Mouse (Mus musculus) retina, postnatal 7 days (tissue): ENCODE data around the gene Tom1l2.
A peak's percentile ranks its signal among the peaks of the same experiment; 100 is the strongest.

Experiments used
- DNase-seq: peaks from one replicate; pipeline ENCODE4 v3.0.0-alpha.2; 2012; ENCODE audit warnings: low read depth, low spot score

Gene Tom1l2

DNA sequence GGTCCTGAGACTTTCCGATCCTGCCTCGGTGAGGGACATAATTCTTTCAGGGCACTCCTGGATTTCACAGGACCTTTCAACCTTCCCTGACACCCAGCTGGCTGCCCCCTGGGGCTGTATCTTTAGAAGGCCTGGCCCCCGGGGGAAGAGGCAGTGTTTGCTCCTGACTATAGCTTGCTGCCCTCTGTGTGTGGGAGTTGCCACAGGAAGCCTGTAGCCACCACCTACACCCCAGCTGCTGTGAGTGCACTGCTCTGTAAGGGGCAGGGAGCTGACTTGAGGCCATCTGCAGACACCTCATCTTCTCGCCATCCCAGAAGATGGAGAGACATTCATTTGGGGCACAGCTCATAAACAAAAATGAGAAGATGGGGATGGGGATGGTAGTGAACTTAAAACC is 120.8 kb downstream of the Tom1l2 start:
- DNase-seq, result no peak

DNA sequence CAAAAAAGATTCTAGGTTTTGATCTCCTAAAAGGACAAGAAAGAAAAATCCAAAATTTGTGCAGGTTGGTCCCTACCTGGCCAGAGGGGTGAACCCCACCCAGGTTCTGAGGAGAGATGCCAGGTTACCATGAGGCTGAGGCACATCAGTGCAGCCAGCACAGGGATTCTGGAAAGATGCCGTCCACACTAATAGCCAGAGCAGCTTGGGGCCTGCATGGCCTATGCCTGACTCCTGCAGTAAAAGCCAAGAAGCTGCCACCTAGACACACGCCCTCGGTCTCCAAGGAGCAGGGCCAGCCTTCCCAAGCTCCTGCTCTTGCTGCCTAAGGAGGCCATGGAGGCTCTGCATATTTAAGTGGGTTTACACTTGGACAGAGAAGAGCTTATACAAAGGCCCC is 121.4 kb downstream of the Tom1l2 start:
- DNase-seq, result no peak

DNA sequence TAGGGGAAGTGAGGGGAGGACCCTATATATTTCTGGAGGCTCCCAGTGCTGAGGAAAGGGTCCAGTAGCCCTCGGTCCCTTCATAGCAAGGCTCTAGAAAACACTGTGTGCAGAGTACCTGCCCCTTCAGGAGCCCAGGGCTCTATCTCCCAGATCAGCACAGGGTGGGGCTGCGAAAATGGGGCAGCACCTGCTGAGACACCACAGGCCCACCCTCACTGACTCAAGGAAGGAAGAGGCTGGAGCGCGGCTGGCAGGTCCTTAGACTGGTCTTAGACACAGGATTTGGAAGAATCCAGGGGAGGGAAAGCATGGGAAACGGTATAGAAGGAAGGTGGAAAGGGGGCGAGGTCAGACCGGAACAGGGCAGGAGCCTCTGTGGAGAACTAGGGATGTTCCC is 122.2 kb downstream of the Tom1l2 start:
- DNase-seq, result no peak

- DNase-seq, result no peak
Observed at GRCm38 (mm10) chr11:60229821-60230220, 122.9 kb downstream of the Tom1l2 start.

DNA sequence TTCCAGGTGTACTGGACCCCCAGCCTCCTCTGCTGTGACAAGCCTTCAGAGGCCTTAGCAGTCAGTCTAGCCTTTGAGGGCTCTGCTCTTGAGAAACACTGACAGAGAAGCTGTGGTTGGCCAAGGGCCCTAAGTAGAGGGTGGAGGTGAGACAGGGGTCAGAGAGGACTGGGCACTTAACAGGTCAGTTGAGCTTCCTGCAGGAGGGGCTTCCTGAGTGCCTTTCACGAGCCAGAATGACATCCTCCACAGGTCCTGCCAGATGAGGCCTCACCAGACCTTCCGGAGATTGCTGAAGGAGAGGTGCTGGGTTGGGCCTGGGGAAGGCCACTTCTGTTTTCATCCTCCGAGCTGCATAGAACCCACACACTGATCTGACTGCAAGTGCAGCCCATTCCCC is 124.2 kb downstream of the Tom1l2 start:
- DNase-seq, result no peak

DNA sequence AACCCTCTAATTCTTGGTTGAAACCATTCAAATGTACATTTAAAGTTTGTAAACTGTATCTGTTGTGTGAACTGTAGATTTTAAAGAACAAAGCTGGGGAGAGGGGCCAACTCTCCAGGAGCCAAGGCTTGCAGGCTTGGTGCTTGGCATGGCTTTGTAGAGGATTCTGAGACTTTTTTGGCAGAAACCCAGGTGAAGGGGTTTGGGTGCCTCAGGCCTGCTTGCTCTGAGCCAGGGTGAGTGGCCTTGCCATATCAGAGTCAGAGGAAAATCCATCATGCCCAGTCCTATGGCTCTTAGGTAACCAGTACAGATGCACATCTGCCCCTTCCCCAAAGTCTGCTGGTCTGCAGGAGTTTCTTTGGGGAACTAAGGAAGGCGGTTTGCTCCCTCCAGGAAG is 126.8 kb downstream of the Tom1l2 start:
- no peak for DNase-seq

DNA sequence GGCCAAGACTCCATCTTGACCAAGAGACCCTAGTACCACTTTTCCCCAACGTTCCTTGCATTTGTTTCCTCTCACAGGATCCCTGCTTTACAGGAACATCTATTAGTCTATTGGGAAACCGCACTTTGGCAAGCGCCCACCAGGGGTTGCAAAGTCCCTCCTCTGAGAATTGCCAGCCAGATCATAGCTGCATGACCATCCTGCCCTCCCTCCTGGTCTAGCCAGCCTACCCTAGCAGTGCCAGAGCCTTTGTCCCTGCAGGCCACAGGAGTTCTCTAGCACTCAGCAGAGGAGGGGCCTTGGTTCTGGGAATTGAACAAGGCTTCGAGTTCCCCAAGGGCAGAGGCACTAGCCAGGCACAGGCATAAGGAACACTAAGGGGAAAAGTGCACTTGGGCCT is 128.0 kb downstream of the Tom1l2 start:
- no peak for DNase-seq

GRCm38 (mm10) chr11:60222469-60223236 is 130.1 kb downstream of the Tom1l2 start, which contains the start of gene Srebf1:
Srebf1 (minus strand) TSS chr11:60222581.
- peak; percentile 54 for DNase-seq

DNA sequence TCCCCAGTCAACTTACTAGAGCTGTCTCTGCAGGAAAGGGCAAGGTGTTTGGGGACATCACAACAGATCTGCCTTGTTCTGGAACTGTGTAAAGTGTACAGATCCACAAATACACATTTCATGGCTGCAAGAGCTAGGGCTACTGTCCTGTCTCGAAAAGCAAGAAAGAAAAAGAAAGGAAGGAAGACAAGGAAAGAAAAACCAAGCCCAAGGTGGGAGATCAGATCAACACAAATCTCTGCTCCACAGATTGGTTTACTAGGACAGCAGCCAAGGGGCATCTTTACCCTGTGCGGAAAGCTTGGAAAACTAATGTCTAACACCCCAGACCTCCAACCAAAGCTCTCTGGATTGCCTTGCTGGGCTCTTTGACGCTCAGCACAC is 130.6 kb downstream of the Tom1l2 start:
- DNase-seq, result no peak

- DNase-seq, result no peak
Observed at GRCm38 (mm10) chr11:60221425-60221824, 131.3 kb downstream of the Tom1l2 start.

- peak; percentile 82 for DNase-seq
Observed at GRCm38 (mm10) chr11:60220291-60220804, 132.4 kb downstream of the Tom1l2 start.

GRCm38 (mm10) chr11:60219609-60220008 is 133.1 kb downstream of the Tom1l2 start:
- no peak for DNase-seq

- DNase-seq, result no peak
Observed at GRCm38 (mm10) chr11:60217467-60217866, 135.2 kb downstream of the Tom1l2 start.

- no peak for DNase-seq
Observed at GRCm38 (mm10) chr11:60216671-60217070, 136.0 kb downstream of the Tom1l2 start.

DNA sequence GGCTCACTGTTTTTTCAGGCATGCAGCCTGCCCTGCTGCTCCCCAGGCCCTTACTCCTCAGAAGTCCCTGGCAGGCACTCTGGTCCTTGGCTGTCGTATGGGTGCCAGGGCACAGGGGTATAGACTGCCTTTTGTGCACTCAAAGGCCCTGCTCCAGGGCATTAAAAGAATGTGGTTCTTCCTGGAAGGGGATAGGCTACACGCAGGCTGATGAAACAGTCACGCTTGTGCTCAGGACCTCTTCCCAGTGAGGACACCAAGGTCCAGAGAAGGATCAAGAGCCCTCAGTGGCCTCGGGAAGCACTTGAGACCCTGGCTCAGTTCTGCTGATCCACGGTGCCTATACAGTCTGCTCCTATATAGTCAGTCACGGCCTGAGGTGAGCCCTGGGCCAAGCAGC is 139.4 kb downstream of the Tom1l2 start:
- no peak for DNase-seq

DNA sequence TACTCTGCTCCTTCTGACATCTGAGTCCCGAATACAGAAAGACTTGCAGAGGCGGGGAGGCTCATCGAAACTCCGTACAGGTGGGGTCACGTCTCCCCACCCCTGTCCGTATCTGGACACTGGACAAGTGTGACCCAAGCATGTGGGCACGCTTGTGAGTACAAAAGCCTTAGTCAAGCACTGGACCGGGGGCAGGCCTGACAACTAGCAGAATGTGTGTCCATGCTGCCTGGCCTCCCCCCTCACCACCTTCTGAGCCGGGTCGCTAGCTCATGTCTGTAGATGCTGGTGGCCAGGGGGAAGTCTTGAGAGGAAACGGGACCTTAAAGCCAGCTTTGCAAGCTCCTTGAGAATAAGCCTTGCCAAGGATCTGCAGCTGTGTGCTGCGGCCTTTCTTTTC is 140.9 kb downstream of the Tom1l2 start:
- no peak for DNase-seq

- DNase-seq, result no peak
Observed at GRCm38 (mm10) chr11:60211152-60211551, 141.6 kb downstream of the Tom1l2 start.

DNA sequence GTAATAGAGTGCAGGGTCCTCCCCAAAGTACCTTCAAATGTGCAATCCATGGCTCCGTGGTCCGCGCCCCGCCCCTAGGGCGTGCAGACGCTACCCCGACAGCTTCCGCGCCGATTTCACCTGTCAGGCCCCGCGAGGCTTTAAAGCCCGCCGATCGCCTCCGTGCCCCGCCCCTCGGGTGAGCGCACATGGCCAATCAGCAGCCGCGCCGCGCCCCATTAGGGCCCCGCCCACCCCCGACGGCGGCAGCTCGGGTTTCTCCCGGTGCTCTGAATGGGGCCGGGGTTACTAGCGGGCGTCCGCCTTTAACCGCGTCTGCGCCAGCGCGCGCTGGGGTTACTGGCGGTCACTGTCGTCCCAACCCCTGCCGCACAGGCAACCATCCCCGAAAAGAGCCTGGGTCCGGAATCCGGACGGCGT is 142.4 kb downstream of the Tom1l2 start:
- peak; percentile 88 for DNase-seq

DNA sequence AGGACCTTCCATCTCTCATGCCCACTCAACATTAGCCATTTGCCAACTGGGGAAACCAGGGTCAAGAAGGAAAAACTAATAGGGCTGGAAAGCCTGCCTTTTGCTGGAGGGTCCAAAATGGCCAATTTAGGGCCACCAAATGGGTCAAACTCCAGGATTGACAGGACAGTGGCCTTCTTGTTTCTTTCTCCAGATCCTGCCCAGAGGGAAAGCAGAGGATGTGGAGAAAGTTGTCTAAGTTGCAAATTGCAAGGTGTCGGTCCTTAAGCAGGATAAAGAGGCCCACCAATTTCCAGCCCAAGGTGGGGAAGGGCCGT is 142.8 kb downstream of the Tom1l2 start:
- DNase-seq, result no peak

DNA sequence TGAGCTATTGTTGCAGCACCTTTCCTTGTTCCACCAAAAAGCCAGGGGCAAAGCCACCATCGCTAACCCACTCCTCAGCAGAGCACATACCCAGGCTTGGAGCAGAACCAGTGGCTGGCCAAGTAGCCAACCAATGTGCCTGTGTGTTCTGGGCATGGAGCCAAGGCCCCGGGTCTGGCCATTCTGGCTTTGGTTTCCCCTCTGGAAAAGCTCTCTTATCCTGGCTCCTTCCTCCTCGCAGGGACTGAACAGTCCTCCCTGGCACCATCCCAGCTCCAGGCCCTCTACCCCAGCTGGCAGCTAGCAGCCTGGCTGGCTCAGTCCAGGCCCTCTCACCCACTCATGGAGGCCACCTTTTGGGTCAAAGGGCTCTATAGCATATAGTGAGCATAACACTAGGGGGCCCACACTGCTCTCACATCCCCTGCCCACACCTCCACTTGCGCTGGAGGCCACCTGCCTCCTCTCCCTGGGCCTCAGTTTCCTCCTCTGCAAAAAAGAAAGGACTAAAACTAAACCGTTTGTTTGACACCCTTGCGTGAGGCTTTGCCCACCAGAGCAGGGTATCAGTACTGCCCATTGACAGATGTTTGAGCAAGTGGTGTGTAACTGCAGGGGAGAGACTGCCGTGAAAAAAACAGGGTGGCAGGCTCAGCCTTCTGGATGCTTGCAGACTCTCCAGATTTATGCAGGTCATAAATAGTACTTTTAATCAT is 143.3 kb downstream of the Tom1l2 start:
- peak; percentile 46 for DNase-seq

- no peak for DNase-seq
Observed at GRCm38 (mm10) chr11:60208712-60209111, 144.0 kb downstream of the Tom1l2 start.

GRCm38 (mm10) chr11:60208201-60208600 is 144.5 kb downstream of the Tom1l2 start:
- DNase-seq, result no peak

DNA sequence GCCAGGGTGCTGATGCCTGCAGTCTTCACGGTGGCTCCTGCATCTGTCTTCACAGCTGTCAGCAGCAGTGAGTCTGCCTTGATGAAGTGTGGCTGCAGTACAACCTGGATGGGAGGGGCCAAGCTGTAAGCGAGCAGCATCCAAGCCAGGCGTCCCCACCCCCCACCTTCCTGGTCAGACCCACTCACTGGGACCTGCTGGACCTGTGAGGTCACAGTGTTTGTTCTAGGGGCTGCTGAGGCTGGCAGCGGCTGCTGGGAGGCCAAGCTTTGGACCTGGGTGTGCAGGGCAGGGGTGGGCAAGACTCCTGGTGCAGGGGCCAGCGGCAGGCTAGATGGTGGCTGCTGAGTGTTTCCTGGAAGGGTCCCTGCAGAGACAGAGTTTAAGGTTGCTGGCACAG is 146.5 kb downstream of the Tom1l2 start:
- DNase-seq, result no peak
